Mouse (Mus musculus): ENCODE data around the gene Olfr492. TPM values are rescaled to one million over a fixed set of nuclear protein-coding genes. Genes with fewer than 3 reads are reported as not detected.

Olfr492 gene
- polyA plus RNA-seq (2015; fragmentation: Nextera tagmentation; extraction: Ambion mirVana) = not detected in 2 replicates

- H3K4me1 ChIP-seq (ENCODE audit: insufficient read depth) = no peaks in the 10 kb centered on the region
- no peaks in the 10 kb centered on the region for H3K9me3 ChIP-seq (ENCODE audit: low read length)
- H3K4me3 ChIP-seq (ENCODE audit: low read depth, low read length) = no peak within 1 kb of the TSS
- no peaks in the 10 kb centered on the region for H3K27me3 ChIP-seq (ENCODE audit: insufficient read depth, low read length)
- no peak for TF ChIP-seq CTCF (IDR thresholded peaks at IDR 0.05; ENCODE audit: low read depth)
- TF ChIP-seq EP300 (IDR thresholded peaks at IDR 0.05; ENCODE audit: low read depth) = no peak
- no peak for ATAC-seq
- no peaks in the 10 kb centered on the region for H3K36me3 ChIP-seq (replicated peaks; ENCODE audit: insufficient read depth, low read length)
- no peak within 1 kb of the TSS for H3K27ac ChIP-seq (ENCODE audit: low read depth)
- no peak within 1 kb of the TSS for H3K9ac ChIP-seq (replicated peaks)
- WGBS (ENCODE audit: insufficient replicate concordance) = 68% methylated on average over 2 of the region's 2 CpGs
- DNase-seq = no peak
- H3K4me2 ChIP-seq (ENCODE audit: low read depth, low read length) = no peak within 1 kb of the TSS
Observed at GRCm38 (mm10) chr7:108323574-108323973, at the start of gene Olfr492. TSS of gene Olfr492 (minus strand) at chr7:108323674.

GRCm38 (mm10) chr7:108365035-108365434 is 41.6 kb upstream of the Olfr492 start, which contains the start of gene Olfr494:
TSS of gene Olfr494 (plus strand) at chr7:108365335.
- 62% methylated on average over 3 of the region's 3 CpGs for WGBS (ENCODE audit: insufficient replicate concordance)
- Histone ChIP-seq H3K4me1 (ENCODE audit: insufficient read depth) (no peaks in the 10 kb centered on the region), H3K9me3 (ENCODE audit: low read length) (no peaks in the 10 kb centered on the region), H3K27ac (ENCODE audit: low read depth) (no peak within 1 kb of the TSS), H3K4me2 (ENCODE audit: low read depth, low read length) (no peak within 1 kb of the TSS), H3K36me3 (replicated peaks; ENCODE audit: insufficient read depth, low read length) (no peaks in the 10 kb centered on the region), H3K27me3 (ENCODE audit: insufficient read depth, low read length) (no peaks in the 10 kb centered on the region), H3K4me3 (ENCODE audit: low read depth, low read length) (no peak within 1 kb of the TSS), H3K9ac (replicated peaks) (no peak within 1 kb of the TSS)
- ATAC-seq = no peak
- TF ChIP-seq EP300 (IDR thresholded peaks at IDR 0.05; ENCODE audit: low read depth) = no peak
- no peak for TF ChIP-seq CTCF (IDR thresholded peaks at IDR 0.05; ENCODE audit: low read depth)
- no peak for DNase-seq

GRCm38 (mm10) chr7:108346879-108347278 is 23.4 kb upstream of the Olfr492 start, which contains the start of gene Olfr493:
TSS of gene Olfr493 (minus strand) at chr7:108346979.
- Histone ChIP-seq H3K9ac (replicated peaks) (no peak within 1 kb of the TSS), H3K9me3 (ENCODE audit: low read length) (no peaks in the 10 kb centered on the region), H3K27ac (ENCODE audit: low read depth) (no peak within 1 kb of the TSS), H3K4me1 (ENCODE audit: insufficient read depth) (no peaks in the 10 kb centered on the region), H3K36me3 (replicated peaks; ENCODE audit: insufficient read depth, low read length) (no peaks in the 10 kb centered on the region), H3K4me2 (ENCODE audit: low read depth, low read length) (no peak within 1 kb of the TSS), H3K27me3 (ENCODE audit: insufficient read depth, low read length) (no peaks in the 10 kb centered on the region), H3K4me3 (ENCODE audit: low read depth, low read length) (no peak within 1 kb of the TSS)
- ATAC-seq (no peak), DNase-seq (no peak)
- no peak for TF ChIP-seq EP300 (IDR thresholded peaks at IDR 0.05; ENCODE audit: low read depth)
- TF ChIP-seq CTCF (IDR thresholded peaks at IDR 0.05; ENCODE audit: low read depth) = no peak
- 50% methylated on average over 1 of the region's 1 CpGs for WGBS (ENCODE audit: insufficient replicate concordance)

- Histone ChIP-seq H3K27ac (ENCODE audit: low read depth) (no peak within 1 kb of the TSS), H3K9ac (replicated peaks) (no peak within 1 kb of the TSS), H3K4me3 (ENCODE audit: low read depth, low read length) (no peak within 1 kb of the TSS), H3K4me2 (ENCODE audit: low read depth, low read length) (no peak within 1 kb of the TSS), H3K4me1 (ENCODE audit: insufficient read depth) (no peaks in the 10 kb centered on the region), H3K9me3 (ENCODE audit: low read length) (no peaks in the 10 kb centered on the region), H3K36me3 (replicated peaks; ENCODE audit: insufficient read depth, low read length) (no peaks in the 10 kb centered on the region), H3K27me3 (ENCODE audit: insufficient read depth, low read length) (no peaks in the 10 kb centered on the region)
- no peak for ATAC-seq
- WGBS (ENCODE audit: insufficient replicate concordance) = 47% methylated on average over 1 of the region's 1 CpGs
- no peak for TF ChIP-seq CTCF (IDR thresholded peaks at IDR 0.05; ENCODE audit: low read depth)
- no peak for TF ChIP-seq EP300 (IDR thresholded peaks at IDR 0.05; ENCODE audit: low read depth)
- DNase-seq = no peak
Observed at GRCm38 (mm10) chr7:108313151-108313550, 10.3 kb downstream of the Olfr492 start, which contains the start of gene Olfr491. TSS of gene Olfr491 (plus strand) at chr7:108313451.

- no peak for ATAC-seq
- Histone ChIP-seq H3K4me3 (ENCODE audit: low read depth, low read length) (no peak within 1 kb of the TSS), H3K9ac (replicated peaks) (no peak within 1 kb of the TSS), H3K4me1 (ENCODE audit: insufficient read depth) (no peaks in the 10 kb centered on the region), H3K27me3 (ENCODE audit: insufficient read depth, low read length) (no peaks in the 10 kb centered on the region), H3K4me2 (ENCODE audit: low read depth, low read length) (no peak within 1 kb of the TSS), H3K9me3 (ENCODE audit: low read length) (no peaks in the 10 kb centered on the region), H3K36me3 (replicated peaks; ENCODE audit: insufficient read depth, low read length) (no peaks in the 10 kb centered on the region), H3K27ac (ENCODE audit: low read depth) (no peak within 1 kb of the TSS)
- DNase-seq = no peak
- TF ChIP-seq EP300 (IDR thresholded peaks at IDR 0.05; ENCODE audit: low read depth) (no peak), CTCF (IDR thresholded peaks at IDR 0.05; ENCODE audit: low read depth) (no peak)
Observed at GRCm38 (mm10) chr7:108288834-108289233, 34.6 kb downstream of the Olfr492 start, which contains the start of gene Olfr490. TSS of gene Olfr490 (minus strand) at chr7:108288934.

Other genes starting within 250 kb of the Olfr492 start
- not detected in 2 replicates for gene Olfr481, start 243.8 kb downstream of the Olfr492 start, polyA plus RNA-seq (2015; fragmentation: Nextera tagmentation; extraction: Ambion mirVana)
- not detected in 2 replicates for gene Olfr482, start 226.1 kb downstream of the Olfr492 start, polyA plus RNA-seq (2015; fragmentation: Nextera tagmentation; extraction: Ambion mirVana)
- not detected in 2 replicates for gene Olfr483, start 222.8 kb downstream of the Olfr492 start, polyA plus RNA-seq (2015; fragmentation: Nextera tagmentation; extraction: Ambion mirVana)
- gene Olfr484, start 196.2 kb downstream of the Olfr492 start, polyA plus RNA-seq (2015; fragmentation: Nextera tagmentation; extraction: Ambion mirVana) = not detected in 2 replicates
- gene Olfr485, start 163.8 kb downstream of the Olfr492 start, polyA plus RNA-seq (2015; fragmentation: Nextera tagmentation; extraction: Ambion mirVana) = not detected in 2 replicates
- not detected in 2 replicates for gene Olfr486, start 150.9 kb downstream of the Olfr492 start, polyA plus RNA-seq (2015; fragmentation: Nextera tagmentation; extraction: Ambion mirVana)
- not detected in 2 replicates for gene Olfr487, start 109.0 kb downstream of the Olfr492 start, polyA plus RNA-seq (2015; fragmentation: Nextera tagmentation; extraction: Ambion mirVana)
- not detected in 2 replicates for gene Olfr488, start 65.3 kb downstream of the Olfr492 start, polyA plus RNA-seq (2015; fragmentation: Nextera tagmentation; extraction: Ambion mirVana)
- not detected in 2 replicates for gene Olfr490, start 34.7 kb downstream of the Olfr492 start, polyA plus RNA-seq (2015; fragmentation: Nextera tagmentation; extraction: Ambion mirVana)
- gene Olfr491, start 10.2 kb downstream of the Olfr492 start, polyA plus RNA-seq (2015; fragmentation: Nextera tagmentation; extraction: Ambion mirVana) = not detected in 2 replicates
- gene Olfr493, start 23.3 kb upstream of the Olfr492 start, polyA plus RNA-seq (2015; fragmentation: Nextera tagmentation; extraction: Ambion mirVana) = not detected in 2 replicates
- not detected in 2 replicates for gene Olfr494, start 41.7 kb upstream of the Olfr492 start, polyA plus RNA-seq (2015; fragmentation: Nextera tagmentation; extraction: Ambion mirVana)
- not detected in 2 replicates for gene Olfr495, start 69.5 kb upstream of the Olfr492 start, polyA plus RNA-seq (2015; fragmentation: Nextera tagmentation; extraction: Ambion mirVana)
- not detected in 2 replicates for gene Olfr497, start 96.7 kb upstream of the Olfr492 start, polyA plus RNA-seq (2015; fragmentation: Nextera tagmentation; extraction: Ambion mirVana)
- not detected in 2 replicates for gene Olfr498, start 141.7 kb upstream of the Olfr492 start, polyA plus RNA-seq (2015; fragmentation: Nextera tagmentation; extraction: Ambion mirVana)
- not detected in 2 replicates for gene Olfr502, start 201.4 kb upstream of the Olfr492 start, polyA plus RNA-seq (2015; fragmentation: Nextera tagmentation; extraction: Ambion mirVana)
- not detected in 2 replicates for gene Olfr503, start 220.9 kb upstream of the Olfr492 start, polyA plus RNA-seq (2015; fragmentation: Nextera tagmentation; extraction: Ambion mirVana)
- gene Olfr504, start 242.1 kb upstream of the Olfr492 start, polyA plus RNA-seq (2015; fragmentation: Nextera tagmentation; extraction: Ambion mirVana) = not detected in 2 replicates

Data from liver, postnatal 0 days (tissue).